Mouse (Mus musculus): ENCODE results near the gene Slc16a12. TPM values are rescaled to one million over a fixed set of nuclear protein-coding genes. Genes with fewer than 3 reads are reported as not detected.
A peak's percentile ranks its signal among the peaks of the same experiment; 100 is the strongest.

The Slc16a12 gene
- polyA plus RNA-seq, 2 experiments, result 0.73 to 1.3 TPM

GRCm38 (mm10) chr19:34772775-34773174, 25.7 kb upstream of the Slc16a12 start:
- Histone ChIP-seq H3K27ac (replicated peaks; ENCODE audit: low read depth, low read length) (no peak overlapping the region), H3K27me3 (ENCODE audit: control insufficient read depth, insufficient read depth, low read length) (no peaks in the 10 kb centered on the region), H3K4me1 (ENCODE audit: control insufficient read depth, insufficient read depth, low read length) (no peaks in the 10 kb centered on the region), H3K9ac (ENCODE audit: low read depth, low read length, severe bottlenecking) (no peak overlapping the region), H3K9me3 (ENCODE audit: control insufficient read depth, low read length) (no peaks in the 10 kb centered on the region), H3K36me3 (ENCODE audit: control insufficient read depth, insufficient read depth, low read length) (no peaks in the 10 kb centered on the region), H3K4me3 (replicated peaks; ENCODE audit: low read length) (no peak overlapping the region), H3K4me2 (replicated peaks; ENCODE audit: low read depth, low read length, severe bottlenecking) (no peak overlapping the region)
- ATAC-seq (ENCODE audit: low FRiP score, low read depth) (peak; percentile 19; the same call in 1 of the 2 replicates), DNase-seq (ENCODE audit: low spot score) (peak; percentile 80)
- WGBS, result 24% methylated on average over 6 of the region's 6 CpGs
- no peak for TF ChIP-seq POLR2A (IDR thresholded peaks at IDR 0.05; ENCODE audit: borderline replicate concordance, extremely low read depth, insufficient read depth, insufficient read length)

- no peak for ATAC-seq (ENCODE audit: low FRiP score, low read depth)
- Histone ChIP-seq H3K9ac (ENCODE audit: low read depth, low read length, severe bottlenecking) (no peak overlapping the region), H3K9me3 (ENCODE audit: control insufficient read depth, low read length) (no peaks in the 10 kb centered on the region), H3K4me2 (replicated peaks; ENCODE audit: low read depth, low read length, severe bottlenecking) (no peak overlapping the region), H3K4me1 (ENCODE audit: control insufficient read depth, insufficient read depth, low read length) (no peaks in the 10 kb centered on the region), H3K36me3 (ENCODE audit: control insufficient read depth, insufficient read depth, low read length) (no peaks in the 10 kb centered on the region), H3K27ac (replicated peaks; ENCODE audit: low read depth, low read length) (no peak overlapping the region), H3K27me3 (ENCODE audit: control insufficient read depth, insufficient read depth, low read length) (no peaks in the 10 kb centered on the region), H3K4me3 (replicated peaks; ENCODE audit: low read length) (no peak overlapping the region)
- 83% methylated on average over 6 of the region's 6 CpGs for WGBS
- no peak for DNase-seq (ENCODE audit: low spot score)
- TF ChIP-seq POLR2A (IDR thresholded peaks at IDR 0.05; ENCODE audit: borderline replicate concordance, extremely low read depth, insufficient read depth, insufficient read length), result no peak
These were observed 23.7 kb upstream of the Slc16a12 start for GRCm38 (mm10) chr19:34770764-34771163.

- H3K9ac ChIP-seq (ENCODE audit: low read depth, low read length, severe bottlenecking), result no peak overlapping the region
- WGBS, result 91% methylated on average over 1 of the region's 1 CpGs
- no peaks in the 10 kb centered on the region for H3K27me3 ChIP-seq (ENCODE audit: control insufficient read depth, insufficient read depth, low read length)
- ATAC-seq (ENCODE audit: low FRiP score, low read depth), result no peak
- H3K4me1 ChIP-seq (ENCODE audit: control insufficient read depth, insufficient read depth, low read length), result no peaks in the 10 kb centered on the region
- H3K36me3 ChIP-seq (ENCODE audit: control insufficient read depth, insufficient read depth, low read length), result no peaks in the 10 kb centered on the region
- H3K27ac ChIP-seq (replicated peaks; ENCODE audit: low read depth, low read length), result no peak overlapping the region
- no peak for DNase-seq (ENCODE audit: low spot score)
- no peak for TF ChIP-seq POLR2A (IDR thresholded peaks at IDR 0.05; ENCODE audit: borderline replicate concordance, extremely low read depth, insufficient read depth, insufficient read length)
- no peak overlapping the region for H3K4me2 ChIP-seq (replicated peaks; ENCODE audit: low read depth, low read length, severe bottlenecking)
- no peaks in the 10 kb centered on the region for H3K9me3 ChIP-seq (ENCODE audit: control insufficient read depth, low read length)
- H3K4me3 ChIP-seq (replicated peaks; ENCODE audit: low read length), result no peak overlapping the region
These were observed 11.7 kb upstream of the Slc16a12 start for GRCm38 (mm10) chr19:34758754-34759153.

- no peak for ATAC-seq (ENCODE audit: low FRiP score, low read depth)
- 91% methylated on average over 7 of the region's 7 CpGs for WGBS
- no peak for TF ChIP-seq POLR2A (IDR thresholded peaks at IDR 0.05; ENCODE audit: borderline replicate concordance, extremely low read depth, insufficient read depth, insufficient read length)
These were observed 9.6 kb upstream of the Slc16a12 start for GRCm38 (mm10) chr19:34756561-34757240.

GRCm38 (mm10) chr19:34755680-34756079, 8.6 kb upstream of the Slc16a12 start:
- Histone ChIP-seq H3K27me3 (ENCODE audit: control insufficient read depth, insufficient read depth, low read length) (no peaks in the 10 kb centered on the region), H3K4me2 (replicated peaks; ENCODE audit: low read depth, low read length, severe bottlenecking) (no peak overlapping the region), H3K4me1 (ENCODE audit: control insufficient read depth, insufficient read depth, low read length) (no peaks in the 10 kb centered on the region), H3K27ac (replicated peaks; ENCODE audit: low read depth, low read length) (no peak overlapping the region), H3K36me3 (ENCODE audit: control insufficient read depth, insufficient read depth, low read length) (no peaks in the 10 kb centered on the region), H3K9ac (ENCODE audit: low read depth, low read length, severe bottlenecking) (no peak overlapping the region), H3K9me3 (ENCODE audit: control insufficient read depth, low read length) (no peaks in the 10 kb centered on the region), H3K4me3 (replicated peaks; ENCODE audit: low read length) (no peak overlapping the region)
- no peak for TF ChIP-seq POLR2A (IDR thresholded peaks at IDR 0.05; ENCODE audit: borderline replicate concordance, extremely low read depth, insufficient read depth, insufficient read length)
- 91% methylated on average over 1 of the region's 1 CpGs for WGBS
- DNase-seq (ENCODE audit: low spot score) (no peak), ATAC-seq (ENCODE audit: low FRiP score, low read depth) (no peak)

More at GRCm38 (mm10) chr19:34756561-34757240, 9.6 kb upstream of the Slc16a12 start:
- Histone ChIP-seq H3K9me3 (ENCODE audit: control insufficient read depth, low read length) (no peaks in the 10 kb centered on the region), H3K9ac (ENCODE audit: low read depth, low read length, severe bottlenecking) (no peak overlapping the region), H3K4me1 (ENCODE audit: control insufficient read depth, insufficient read depth, low read length) (no peaks in the 10 kb centered on the region), H3K4me2 (replicated peaks; ENCODE audit: low read depth, low read length, severe bottlenecking) (no peak overlapping the region), H3K27ac (replicated peaks; ENCODE audit: low read depth, low read length) (no peak overlapping the region), H3K36me3 (ENCODE audit: control insufficient read depth, insufficient read depth, low read length) (no peaks in the 10 kb centered on the region), H3K4me3 (replicated peaks; ENCODE audit: low read length) (no peak overlapping the region), H3K27me3 (ENCODE audit: control insufficient read depth, insufficient read depth, low read length) (no peaks in the 10 kb centered on the region)
- no peak for DNase-seq (ENCODE audit: low spot score)

All from limb, embryonic 14.5 days (tissue).